Mouse (Mus musculus) right cerebral cortex, postnatal 36 days (tissue): ENCODE results near the gene Chml.

Source experiments
- DNase-seq, 2 experiments: peaks; one replicate each; pipeline ENCODE4 v3.0.0; 2022; ENCODE audit warnings: low spot score in 2 of 2, mixed read lengths in 1 of 2

Gene Chml

DNA sequence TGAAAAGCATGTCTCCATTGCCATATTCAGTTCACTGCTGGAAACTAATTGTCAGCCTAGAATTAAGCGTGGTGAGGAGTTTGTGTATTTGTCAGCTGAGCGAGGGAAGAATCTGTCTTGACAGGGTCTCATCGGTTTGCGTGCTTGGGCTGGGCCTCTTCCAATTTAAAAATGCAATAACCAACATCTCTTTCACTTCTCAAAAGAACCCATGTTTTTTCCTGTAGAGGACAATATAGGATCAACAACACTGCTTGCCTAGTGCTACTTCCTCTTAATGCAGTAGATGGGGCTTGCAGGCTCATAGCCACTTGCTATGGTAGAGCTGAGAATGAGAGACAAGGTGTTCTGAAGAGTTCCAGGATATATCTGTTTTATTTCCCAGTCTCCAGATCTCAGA, 32.8 kb downstream of the Chml start:
- no peak for DNase-seq

DNA sequence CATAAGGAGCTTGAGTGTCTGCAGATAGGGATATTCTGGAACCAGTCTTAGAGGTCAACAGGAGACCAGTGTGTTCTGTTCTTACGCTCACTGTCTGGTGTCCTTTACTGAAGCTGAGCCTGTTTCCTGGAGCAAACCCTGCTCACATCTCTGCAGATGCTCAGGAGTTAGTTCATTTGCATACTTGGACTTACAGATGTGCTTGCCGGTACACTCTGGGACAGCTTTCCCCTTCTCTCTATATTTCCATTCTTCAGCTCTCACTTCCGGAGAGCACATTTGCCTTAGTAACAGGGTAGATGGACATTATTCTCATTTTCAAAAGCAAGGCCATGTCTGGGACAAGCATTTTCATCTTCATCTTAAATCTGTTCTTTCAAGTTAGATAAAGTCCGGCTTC, 44.1 kb downstream of the Chml start:
- DNase-seq, result no peak

DNA sequence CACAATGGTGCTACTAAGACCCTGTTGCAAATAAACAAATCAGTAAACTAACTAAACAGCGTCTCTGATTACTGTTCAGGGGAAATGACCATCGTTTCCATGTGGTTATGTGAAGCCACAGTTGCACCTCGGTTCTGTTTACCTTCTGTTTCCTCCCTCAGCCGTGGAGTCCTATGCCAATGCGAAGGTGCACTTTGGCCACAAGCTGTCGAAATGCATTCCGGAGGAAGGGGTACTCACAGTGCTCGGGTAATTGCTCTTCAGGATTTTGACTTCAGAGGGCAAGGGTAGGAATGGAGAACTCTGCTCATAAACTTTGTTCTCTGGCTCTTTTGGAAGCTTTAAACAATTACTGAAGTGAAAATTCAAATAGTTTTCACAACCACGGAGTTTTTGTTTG, 45.7 kb downstream of the Chml start:
- DNase-seq, result no peak

DNA sequence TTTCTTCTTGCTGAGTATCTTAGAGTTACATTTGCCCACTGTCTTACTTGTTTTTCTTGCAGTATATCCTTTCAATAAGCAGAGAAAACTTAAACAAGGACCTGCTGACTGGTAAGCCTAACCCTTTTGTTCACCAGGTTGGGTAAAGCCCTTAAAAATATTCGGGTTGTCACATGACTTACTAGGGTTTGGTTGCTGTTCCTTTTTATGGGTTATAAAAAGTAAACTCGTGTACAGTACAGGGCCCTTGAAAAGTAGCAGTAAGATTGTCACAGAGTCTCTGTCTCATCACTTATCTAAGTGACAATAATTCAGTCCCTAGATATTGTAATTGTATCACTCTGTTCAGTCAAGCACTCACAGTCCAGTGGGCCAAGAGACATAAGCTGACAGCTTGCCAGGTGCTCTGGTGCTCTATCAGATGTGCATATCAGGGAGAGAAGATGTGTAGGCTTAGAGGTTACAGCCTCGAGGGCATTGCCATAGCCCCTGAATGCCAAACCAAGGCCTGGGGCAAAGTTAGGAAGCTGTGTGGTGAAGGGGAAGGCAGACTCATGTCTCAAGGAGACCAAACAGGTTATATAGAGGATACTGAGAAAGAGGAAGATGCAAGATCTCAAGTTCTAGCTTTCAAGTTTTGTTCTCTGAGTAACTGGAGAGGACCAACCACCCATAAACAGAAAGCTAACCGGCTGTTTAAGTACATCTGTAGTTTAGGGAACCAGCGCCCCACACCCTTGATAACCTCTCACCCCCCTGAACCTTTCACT, 49.0 kb downstream of the Chml start:
- DNase-seq, result no peak

DNA sequence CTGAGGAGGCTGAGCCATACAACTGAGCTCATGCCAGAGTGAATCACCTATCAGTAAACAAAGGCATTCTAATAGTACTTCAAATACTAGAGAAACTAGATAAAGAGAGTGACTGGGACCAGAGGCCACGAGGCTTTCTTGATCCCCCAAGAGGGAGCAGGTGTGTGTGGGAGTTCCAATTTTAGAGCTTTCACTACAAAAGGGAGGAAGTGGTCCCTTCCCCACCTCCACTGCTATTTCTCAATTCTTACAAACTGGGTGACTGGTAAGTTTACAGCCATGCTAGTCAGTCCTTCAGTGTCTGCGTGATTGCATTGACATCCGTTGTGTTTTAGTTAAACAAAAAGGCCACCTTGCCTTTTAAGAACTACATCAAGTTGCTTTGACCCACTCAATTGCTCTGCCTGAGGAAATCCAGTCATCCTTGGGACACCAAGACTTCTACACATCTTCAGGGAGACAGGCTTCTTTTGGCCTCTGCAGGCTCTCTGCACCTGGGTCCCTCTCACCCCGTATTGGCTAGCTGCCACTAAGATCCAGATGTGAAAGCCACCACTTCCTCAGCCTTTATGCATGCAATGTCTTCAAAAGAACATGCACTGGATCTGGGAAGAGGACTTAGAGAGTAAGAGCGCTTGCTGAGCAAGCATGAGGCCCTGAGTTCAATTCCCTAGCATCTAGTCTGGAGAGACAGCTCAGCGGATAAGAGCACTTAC, 52.1 kb downstream of the Chml start:
- no peak for DNase-seq

DNA sequence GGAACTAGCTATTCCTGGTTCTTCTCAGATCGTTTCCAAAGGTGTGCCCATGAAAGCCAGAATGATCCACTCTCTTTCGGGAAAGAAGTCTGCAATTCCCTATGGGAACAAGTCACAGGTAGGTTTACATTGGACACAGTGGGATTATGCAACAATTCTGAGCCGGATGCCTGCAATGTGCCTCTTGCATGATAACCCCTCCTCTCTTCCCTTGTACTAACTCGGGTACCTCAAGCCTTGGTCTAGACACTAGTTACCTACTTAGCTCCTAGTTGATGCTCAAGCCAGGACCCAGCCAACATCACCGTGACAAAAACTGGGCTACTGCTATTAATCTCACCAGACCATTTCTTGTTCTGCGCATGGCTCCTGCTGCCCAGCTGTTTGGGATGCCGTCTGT, 53.6 kb downstream of the Chml start:
- DNase-seq, result no peak

DNA sequence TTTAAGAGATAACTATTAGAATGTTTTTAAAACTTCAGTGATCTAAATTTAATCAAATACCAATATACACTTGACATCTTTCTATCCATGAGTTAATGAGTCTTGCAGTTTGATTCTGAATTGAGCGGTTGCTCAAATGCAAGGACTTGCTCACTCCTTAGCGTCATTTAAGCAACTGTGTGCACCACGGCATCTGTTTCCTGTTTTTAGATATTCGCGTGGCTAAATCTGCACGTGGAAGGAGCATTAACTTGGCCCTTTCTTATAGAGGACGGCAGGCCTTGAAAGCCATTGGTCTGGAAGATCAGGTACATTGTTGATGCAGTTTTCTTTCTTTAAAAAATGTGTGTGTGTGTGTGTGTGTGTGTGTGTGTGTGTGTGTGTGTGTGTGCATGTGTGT, 55.0 kb downstream of the Chml start:
- DNase-seq, result no peak

DNA sequence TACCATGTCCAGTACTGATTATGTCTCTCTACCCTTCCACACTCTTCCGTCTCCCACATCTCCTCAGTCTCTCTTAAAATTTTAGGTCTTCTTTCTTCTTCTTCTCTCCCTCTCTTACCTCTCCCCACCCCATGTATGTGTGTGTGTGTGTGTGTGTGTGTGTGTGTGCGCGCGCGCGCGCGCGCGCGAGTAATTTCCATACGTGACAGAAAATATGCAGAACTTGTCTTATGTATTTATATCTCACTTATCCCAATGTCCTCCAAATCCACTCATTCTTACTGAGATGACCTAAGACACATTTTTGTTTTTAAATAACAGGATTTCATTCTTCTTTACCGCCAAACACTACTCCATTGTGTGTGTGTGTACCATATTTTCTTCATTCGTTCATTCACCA, 60.2 kb downstream of the Chml start:
- no peak for DNase-seq
